Mouse (Mus musculus): ENCODE measurements around the gene Olfr76. TPM values are rescaled to one million over a fixed set of nuclear protein-coding genes. Genes with fewer than 3 reads are reported as not detected.
"Not testable (repeated sequence)": the region's sequence is repeated elsewhere in the genome, so short reads cannot be mapped to it uniquely, and the experiment has no call there.

Olfr76 gene
- polyA plus RNA-seq, 1 experiment from 2014 or later, result not detected

DNA sequence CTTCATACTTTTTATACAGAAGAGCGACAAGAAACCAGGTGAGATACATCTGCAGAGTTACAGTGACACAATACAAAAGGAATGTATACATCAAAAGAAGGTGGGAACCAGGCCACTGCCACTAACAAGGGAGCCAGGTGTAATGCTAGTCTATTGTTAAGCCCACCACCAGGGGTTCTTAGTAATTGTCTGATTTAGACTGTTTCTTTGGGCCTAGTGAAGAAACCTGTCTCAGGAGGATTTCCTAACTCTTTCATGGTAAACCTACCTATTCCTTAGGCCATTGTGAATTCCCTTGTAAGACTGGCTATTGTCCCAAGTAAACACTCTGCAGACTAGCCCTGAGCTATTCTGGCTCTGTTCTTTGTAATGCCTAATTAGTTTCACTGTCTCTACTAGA, 53.5 kb downstream of the Olfr76 start:
- H3K9ac ChIP-seq (replicated peaks); H3K4me2 ChIP-seq; H3K27ac ChIP-seq; ATAC-seq (ENCODE audit: insufficient number of reproducible peaks, insufficient read depth, low FRiP score, low TSS enrichment, low read depth); H3K4me3 ChIP-seq (replicated peaks); H3K4me1 ChIP-seq (replicated peaks); H3K9me3 ChIP-seq; H3K36me3 ChIP-seq; H3K27me3 ChIP-seq: not testable (repeated sequence)
- WGBS, result 88% methylated on average over 1 of the region's 1 CpGs

Other genes with a start within 250 kb of the Olfr76 start
- not detected in 2 replicates for gene Olfr1419, start 248.1 kb downstream of the Olfr76 start, polyA plus RNA-seq (2016; fragmentation: Nextera tagmentation; extraction: Ambion mirVana)
- 0.15 TPM in 1 of 2 replicates, not detected in the other for gene Olfr1420, start 236.6 kb downstream of the Olfr76 start, polyA plus RNA-seq (2016; fragmentation: Nextera tagmentation; extraction: Ambion mirVana)
- gene Patl1, start 210.8 kb downstream of the Olfr76 start, polyA plus RNA-seq (2016; fragmentation: Nextera tagmentation; extraction: Ambion mirVana), result 17.8 and 20.2 TPM in 2 replicates
- 4.9 and 5.1 TPM in 2 replicates for gene Osbp, start 157.3 kb downstream of the Olfr76 start, polyA plus RNA-seq (2016; fragmentation: Nextera tagmentation; extraction: Ambion mirVana)
- 0.04 TPM in 1 of 2 replicates, not detected in the other for gene Olfr1423, start 81.9 kb downstream of the Olfr76 start, polyA plus RNA-seq (2016; fragmentation: Nextera tagmentation; extraction: Ambion mirVana)
- gene Olfr1424, start 60.5 kb downstream of the Olfr76 start, polyA plus RNA-seq (2016; fragmentation: Nextera tagmentation; extraction: Ambion mirVana), result not detected in 2 replicates
- gene Olfr1425, start 45.5 kb downstream of the Olfr76 start, polyA plus RNA-seq (2016; fragmentation: Nextera tagmentation; extraction: Ambion mirVana), result not detected in 2 replicates
- gene Olfr1426, start 31.2 kb downstream of the Olfr76 start, polyA plus RNA-seq (2016; fragmentation: Nextera tagmentation; extraction: Ambion mirVana), result not detected in 2 replicates
- not detected in 2 replicates for gene Olfr1427, start 19.9 kb downstream of the Olfr76 start, polyA plus RNA-seq (2016; fragmentation: Nextera tagmentation; extraction: Ambion mirVana)
- gene Olfr1428, start 7.3 kb downstream of the Olfr76 start, polyA plus RNA-seq (2016; fragmentation: Nextera tagmentation; extraction: Ambion mirVana), result not detected in 2 replicates
- gene Olfr1555-ps1, start 46.9 kb upstream of the Olfr76 start, polyA plus RNA-seq (2016; fragmentation: Nextera tagmentation; extraction: Ambion mirVana), result not detected in 2 replicates
- gene Olfr1431, start 77.4 kb upstream of the Olfr76 start, polyA plus RNA-seq (2016; fragmentation: Nextera tagmentation; extraction: Ambion mirVana), result not detected in 2 replicates
- not detected in 2 replicates for gene Olfr1432, start 109.4 kb upstream of the Olfr76 start, polyA plus RNA-seq (2016; fragmentation: Nextera tagmentation; extraction: Ambion mirVana)
- not detected in 2 replicates for gene Olfr262, start 118.5 kb upstream of the Olfr76 start, polyA plus RNA-seq (2016; fragmentation: Nextera tagmentation; extraction: Ambion mirVana)
- not detected in 2 replicates for gene Olfr235, start 137.8 kb upstream of the Olfr76 start, polyA plus RNA-seq (2016; fragmentation: Nextera tagmentation; extraction: Ambion mirVana)
- gene Olfr1434, start 156.7 kb upstream of the Olfr76 start, polyA plus RNA-seq (2016; fragmentation: Nextera tagmentation; extraction: Ambion mirVana), result not detected in 2 replicates
- not detected in 2 replicates for gene Olfr1436, start 175.9 kb upstream of the Olfr76 start, polyA plus RNA-seq (2016; fragmentation: Nextera tagmentation; extraction: Ambion mirVana)
- not detected in 2 replicates for gene Olfr1437, start 201.9 kb upstream of the Olfr76 start, polyA plus RNA-seq (2016; fragmentation: Nextera tagmentation; extraction: Ambion mirVana)
- gene Olfr1438-ps1, start 212.7 kb upstream of the Olfr76 start, polyA plus RNA-seq (2016; fragmentation: Nextera tagmentation; extraction: Ambion mirVana), result not detected in 2 replicates

Data from limb, embryonic 12.5 days (tissue).